Mouse (Mus musculus) lung, adult 2 months (tissue): ENCODE measurements around the gene E330034G19Rik. TPM values are rescaled to one million over a fixed set of nuclear protein-coding genes. Genes with fewer than 3 reads are reported as not detected.
"Not testable (repeated sequence)": the region's sequence is repeated elsewhere in the genome, so short reads cannot be mapped to it uniquely, and the experiment has no call there.

ENCODE experiments used
- DNase-seq: peaks from one replicate; pipeline ENCODE4 v3.0.0; 2022
- H3K4me1 ChIP-seq: fragments of 200-500 bp; 2 replicates; pipeline ENCODE4 v1.6.1; 2011; ENCODE audit warnings: low read length; ENCODE audit not compliant: control insufficient read depth, insufficient read depth
- H3K4me3 ChIP-seq: fragments of 200-500 bp; replicated peaks from 2 replicates; pipeline ENCODE3; 2011; ENCODE audit warnings: low read depth, mild to moderate bottlenecking, control low read depth, low read length; ENCODE audit errors: extremely low read depth
- CTCF ChIP-seq: fragments of 200-500 bp; IDR thresholded peaks from 2 replicates; pipeline ENCODE4 v1.5.1; 2011; ENCODE audit warnings: mild to moderate bottlenecking, low read length, control low read depth; ENCODE audit not compliant: insufficient read depth
- POLR2A ChIP-seq: fragments of 200-500 bp; IDR thresholded peaks from 2 replicates; pipeline ENCODE4 v1.6.1; 2011; ENCODE audit warnings: low read depth, mild to moderate bottlenecking, control low read depth, low read length, borderline replicate concordance; ENCODE audit errors: extremely low read depth
- WGBS: fragments of 180-500 bp; shearing (Covaris S2); methylation state at CpG from one replicate; pipeline ENCODE4 v1.1.7; 2018; 5-methylcytosine and 5-hydroxymethylcytosine counted together
- polyA plus RNA-seq: library from polyadenylated mRNA; depleted of rRNA; stranded (reverse); fragments of >200 nt; gene quantifications from 2 replicates; pipeline ENCODE4 v1.2.3, GENCODE M21; 2012; rRNA removed

E330034G19Rik gene
- polyA plus RNA-seq, 1 experiment, result not detected

GRCm38 (mm10) chr14:24307146-24307545, 14.1 kb downstream of the E330034G19Rik start:
- no peaks in the 10 kb centered on the region for H3K4me1 ChIP-seq
- no peak for TF ChIP-seq POLR2A
- TF ChIP-seq CTCF, result no peak
- no peak overlapping the region for H3K4me3 ChIP-seq
- DNase-seq, result no peak
- 62% methylated on average over 1 of the region's 1 CpGs for WGBS

GRCm38 (mm10) chr14:24311110-24311509, 18.1 kb downstream of the E330034G19Rik start:
- peak; percentile 31 for DNase-seq
- no peak overlapping the region for H3K4me3 ChIP-seq
- WGBS, result 38% methylated on average over 3 of the region's 3 CpGs
- no peaks in the 10 kb centered on the region for H3K4me1 ChIP-seq
- TF ChIP-seq CTCF (peak; percentile 50; the same call in 1 of the 2 replicates), POLR2A (no peak)

- H3K4me3 ChIP-seq, DNase-seq, H3K4me1 ChIP-seq: not testable (repeated sequence)
- 77% methylated on average over 3 of the region's 3 CpGs for WGBS
These were observed 54.0 kb downstream of the E330034G19Rik start for GRCm38 (mm10) chr14:24347007-24347406.

GRCm38 (mm10) chr14:24358295-24358951, 65.4 kb downstream of the E330034G19Rik start:
- peak; percentile 19 for DNase-seq
- peak; percentile 69 for TF ChIP-seq CTCF
- TF ChIP-seq POLR2A, result no peak
- WGBS, result 60% methylated on average over 22 of the region's 22 CpGs
- Histone ChIP-seq H3K4me1 (no peaks in the 10 kb centered on the region), H3K4me3 (no peak overlapping the region)

Other genes with a start within 250 kb of the E330034G19Rik start
- 31.7 and 35.3 TPM in 2 replicates for gene Dlg5, start 47.3 kb upstream of the E330034G19Rik start, polyA plus RNA-seq
- gene Polr3a, start 193.8 kb downstream of the E330034G19Rik start, polyA plus RNA-seq, result 5.5 and 7.4 TPM in 2 replicates
- gene Rps24, start 193.9 kb downstream of the E330034G19Rik start, polyA plus RNA-seq, result 412 and 545 TPM in 2 replicates